Mouse (Mus musculus) C2C12 (cell line): Measurements from ENCODE around the gene Vti1a.

Experiments
- CEBPB ChIP-seq: IDR thresholded peaks from one replicate; pipeline ENCODE4 v1.6.1; 2011; ENCODE audit warnings: low read depth, mild to moderate bottlenecking, control low read depth, moderate library complexity
- CTCF ChIP-seq: IDR thresholded peaks from one replicate; pipeline ENCODE4 v1.5.1; 2011; ENCODE audit not compliant: control insufficient read depth, insufficient read depth, insufficient read length
- FOSL1 ChIP-seq: IDR thresholded peaks from one replicate; pipeline ENCODE4 v1.8.0; 2011; ENCODE audit warnings: mild to moderate bottlenecking, low read length; ENCODE audit not compliant: poor library complexity, insufficient read depth, severe bottlenecking
- MAX ChIP-seq: IDR thresholded peaks from one replicate; pipeline ENCODE4 v1.6.1; 2011; ENCODE audit warnings: mild to moderate bottlenecking, control low read depth
- USF1 ChIP-seq: IDR thresholded peaks from one replicate; pipeline ENCODE4 v1.6.1; 2011; ENCODE audit warnings: low read depth, mild to moderate bottlenecking, control low read depth, moderate library complexity

DNA sequence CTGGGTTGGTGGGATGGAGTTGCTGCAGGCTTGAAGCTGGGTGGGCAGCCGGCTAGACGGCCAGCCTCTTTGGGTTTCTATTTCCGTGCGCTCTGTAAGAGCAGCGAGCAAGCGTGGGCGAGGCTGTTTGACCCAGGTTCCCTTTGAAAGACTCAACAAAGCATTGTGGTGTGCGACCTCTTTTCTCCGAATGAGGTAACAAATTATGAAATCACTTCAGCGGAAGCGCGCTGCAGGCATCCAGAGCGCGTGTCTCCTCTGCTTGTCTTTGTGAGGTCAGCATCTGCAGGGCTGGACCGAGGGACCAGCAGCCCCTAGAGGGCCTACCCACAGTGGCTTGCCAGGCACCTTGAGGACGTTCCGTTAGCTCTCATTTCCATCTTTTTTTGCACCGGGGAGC, 306.7 kb downstream of the Vti1a start:
- no peak for TF ChIP-seq CTCF
- TF ChIP-seq USF1, result no peak
- no peak for TF ChIP-seq MAX
- TF ChIP-seq CEBPB, result no peak
- TF ChIP-seq FOSL1, result no peak
